Mouse (Mus musculus) liver, embryonic 15.5 days (tissue): ENCODE measurements around the gene Idh3a. TPM values are rescaled to one million over a fixed set of nuclear protein-coding genes. Genes with fewer than 3 reads are reported as not detected.
"Not testable (repeated sequence)": the region's sequence is repeated elsewhere in the genome, so short reads cannot be mapped to it uniquely, and the experiment has no call there.

Experiments used
- ATAC-seq: fragments of 200-750 bp; cut with Nextera tagmentation; 2 replicates; pipeline ENCODE4 v1.8.0; 2017; ENCODE audit warnings: moderate number of reproducible peaks, mild to moderate bottlenecking, moderate library complexity; ENCODE audit not compliant: insufficient read depth
- H3K27ac ChIP-seq: fragments of 300-500 bp; sonication (generic); replicated peaks from 2 replicates; pipeline ENCODE4 v1.5.1; 2015; ENCODE audit warnings: mild to moderate bottlenecking, inconsistent platforms
- H3K27me3 ChIP-seq: fragments of 300-500 bp; sonication (generic); 2 replicates; pipeline ENCODE4 v1.6.1; 2015; ENCODE audit warnings: mild to moderate bottlenecking, inconsistent platforms
- H3K36me3 ChIP-seq: fragments of 300-500 bp; sonication (generic); replicated peaks from 2 replicates; pipeline ENCODE4 v1.6.1; 2015; ENCODE audit warnings: moderate library complexity, mild to moderate bottlenecking, inconsistent platforms
- H3K4me1 ChIP-seq: fragments of 300-500 bp; sonication (generic); replicated peaks from 2 replicates; pipeline ENCODE4 v1.6.1; 2015; ENCODE audit warnings: inconsistent platforms
- H3K4me2 ChIP-seq: fragments of 300-500 bp; sonication (generic); 2 replicates; pipeline ENCODE4 v1.6.1; 2015; ENCODE audit warnings: moderate library complexity, mild to moderate bottlenecking, inconsistent platforms
- H3K4me3 ChIP-seq: fragments of 300-500 bp; sonication (generic); replicated peaks from 2 replicates; pipeline ENCODE4 v1.5.1; 2015; ENCODE audit warnings: mild to moderate bottlenecking, inconsistent platforms
- H3K9ac ChIP-seq: fragments of 300-500 bp; sonication (generic); 2 replicates; pipeline ENCODE4 v1.6.1; 2015; ENCODE audit warnings: moderate library complexity, mild to moderate bottlenecking, inconsistent platforms
- H3K9me3 ChIP-seq: fragments of 300-500 bp; sonication (generic); replicated peaks from 2 replicates; pipeline ENCODE4 v1.6.1; 2016; ENCODE audit warnings: inconsistent platforms
- WGBS: fragments of 180-500 bp; shearing (Covaris S2); methylation state at CpG from one replicate; pipeline ENCODE4 v1.1.7; 2015; ENCODE audit warnings: mixed read lengths; ENCODE audit not compliant: insufficient replicate concordance; 5-methylcytosine and 5-hydroxymethylcytosine counted together
- polyA plus RNA-seq: library from polyadenylated mRNA; unstranded; fragments of >200 nt; fragmentation: Nextera tagmentation; extraction: Ambion mirVana; gene quantifications from 2 replicates; pipeline ENCODE4 v1.2.1, GENCODE M21; 2015

The Idh3a gene
- polyA plus RNA-seq, 1 experiment from 2014 or later, result 71.4 TPM

GRCm38 (mm10) chr9:54555044-54555443 is 31.1 kb upstream of the Idh3a start:
- no peaks in the 10 kb centered on the region for H3K9me3 ChIP-seq
- no peak overlapping the region for H3K4me2 ChIP-seq
- no peak overlapping the region for H3K9ac ChIP-seq
- ATAC-seq, result no peak
- peaks cover 17% of the 10 kb centered on the region for H3K4me1 ChIP-seq
- H3K27ac ChIP-seq, result no peak overlapping the region
- H3K36me3 ChIP-seq, result no peaks in the 10 kb centered on the region
- H3K4me3 ChIP-seq, result no peak overlapping the region
- WGBS, result 55% methylated on average over 2 of the region's 2 CpGs
- H3K27me3 ChIP-seq, result peaks cover 16% of the 10 kb centered on the region

GRCm38 (mm10) chr9:54558731-54559130 is 27.4 kb upstream of the Idh3a start:
- Histone ChIP-seq H3K36me3 (no peaks in the 10 kb centered on the region), H3K9me3 (no peaks in the 10 kb centered on the region), H3K27me3 (peaks cover 16% of the 10 kb centered on the region), H3K27ac (no peak overlapping the region), H3K9ac (no peak overlapping the region), H3K4me1 (peaks cover 17% of the 10 kb centered on the region), H3K4me2 (no peak overlapping the region), H3K4me3 (no peak overlapping the region)
- ATAC-seq, result no peak
- WGBS, result 66% methylated on average over 8 of the region's 8 CpGs

GRCm38 (mm10) chr9:54559771-54560471 is 26.2 kb upstream of the Idh3a start, which contains the start of gene Cib2:
Cib2 (minus strand) TSS chr9:54560218.
- peaks cover 16% of the 10 kb centered on the region for H3K27me3 ChIP-seq
- H3K4me3 ChIP-seq, result peak within 1 kb of the TSS; percentile 61
- ATAC-seq, result peak; percentile 97
- H3K36me3 ChIP-seq, result no peaks in the 10 kb centered on the region
- WGBS, result 3% methylated on average over 54 of the region's 54 CpGs
- H3K9me3 ChIP-seq, result no peaks in the 10 kb centered on the region
- H3K4me2 ChIP-seq, result peak within 1 kb of the TSS; percentile 94
- peaks cover 17% of the 10 kb centered on the region for H3K4me1 ChIP-seq
- H3K27ac ChIP-seq, result no peak within 1 kb of the TSS
- peak within 1 kb of the TSS; percentile 42; the same call in 1 of the 2 replicates for H3K9ac ChIP-seq

- no peak overlapping the region for H3K4me2 ChIP-seq
- no peaks in the 10 kb centered on the region for H3K36me3 ChIP-seq
- H3K4me1 ChIP-seq, result peaks cover 15% of the 10 kb centered on the region
- ATAC-seq, result no peak
- H3K9me3 ChIP-seq, result no peaks in the 10 kb centered on the region
- no peak overlapping the region for H3K4me3 ChIP-seq
- 74% methylated on average over 8 of the region's 8 CpGs for WGBS
- no peak overlapping the region for H3K9ac ChIP-seq
- H3K27me3 ChIP-seq, result peaks cover 16% of the 10 kb centered on the region
- H3K27ac ChIP-seq, result no peak overlapping the region
Measured at GRCm38 (mm10) chr9:54560831-54561601, 25.1 kb upstream of the Idh3a start.

- Histone ChIP-seq H3K4me2 (no peak overlapping the region), H3K9ac (no peak overlapping the region), H3K9me3 (no peaks in the 10 kb centered on the region), H3K4me3 (no peak overlapping the region), H3K36me3 (no peaks in the 10 kb centered on the region), H3K4me1 (peaks cover 9% of the 10 kb centered on the region; the same call in 1 of the 2 replicates), H3K27me3 (no peaks in the 10 kb centered on the region), H3K27ac (no peak overlapping the region)
- no peak for ATAC-seq
- WGBS, result 40% methylated on average over 4 of the region's 4 CpGs
Measured at GRCm38 (mm10) chr9:54566958-54567357, 19.2 kb upstream of the Idh3a start.

- ATAC-seq, result no peak
- WGBS, result 29% methylated on average over 2 of the region's 2 CpGs
Measured at GRCm38 (mm10) chr9:54568732-54569131, 17.4 kb upstream of the Idh3a start.

GRCm38 (mm10) chr9:54571130-54571839 is 14.8 kb upstream of the Idh3a start:
- Histone ChIP-seq H3K4me3 (no peak overlapping the region), H3K9me3 (no peaks in the 10 kb centered on the region), H3K4me2 (no peak overlapping the region), H3K27me3 (no peaks in the 10 kb centered on the region), H3K4me1 (peaks cover 9% of the 10 kb centered on the region; the same call in 1 of the 2 replicates), H3K27ac (no peak overlapping the region), H3K9ac (no peak overlapping the region), H3K36me3 (no peaks in the 10 kb centered on the region)
- peak; percentile 31; the same call in 1 of the 2 replicates for ATAC-seq
- 57% methylated on average over 9 of the region's 9 CpGs for WGBS

More at GRCm38 (mm10) chr9:54568732-54569131, 17.4 kb upstream of the Idh3a start:
- Histone ChIP-seq H3K27ac (no peak overlapping the region), H3K4me2 (no peak overlapping the region), H3K9me3 (no peaks in the 10 kb centered on the region), H3K9ac (no peak overlapping the region), H3K4me3 (no peak overlapping the region), H3K36me3 (no peaks in the 10 kb centered on the region), H3K4me1 (peaks cover 9% of the 10 kb centered on the region; the same call in 1 of the 2 replicates), H3K27me3 (no peaks in the 10 kb centered on the region)

- Histone ChIP-seq H3K9me3 (no peaks in the 10 kb centered on the region), H3K4me2 (no peak overlapping the region), H3K9ac (no peak overlapping the region), H3K27ac (peak overlapping the region; percentile 60), H3K36me3 (no peaks in the 10 kb centered on the region), H3K4me3 (no peak overlapping the region), H3K27me3 (no peaks in the 10 kb centered on the region), H3K4me1 (peaks cover 34% of the 10 kb centered on the region)
- WGBS, result 12% methylated on average over 1 of the region's 1 CpGs
- ATAC-seq, result peak; percentile 19; the same call in 1 of the 2 replicates
Measured at GRCm38 (mm10) chr9:54583712-54584111, 2.4 kb upstream of the Idh3a start.

GRCm38 (mm10) chr9:54584127-54584526 is 2.0 kb upstream of the Idh3a start:
- H3K27ac ChIP-seq, result peak overlapping the region; percentile 60
- H3K27me3 ChIP-seq, H3K4me3 ChIP-seq, H3K9ac ChIP-seq, H3K4me2 ChIP-seq, H3K36me3 ChIP-seq, ATAC-seq, H3K9me3 ChIP-seq: not testable (repeated sequence)
- H3K4me1 ChIP-seq, result peaks cover 35% of the 10 kb centered on the region
- 27% methylated on average over 2 of the region's 2 CpGs for WGBS

GRCm38 (mm10) chr9:54585839-54586198 is 315 bp upstream of the Idh3a start:
- no peak for ATAC-seq
- WGBS, result 27% methylated on average over 5 of the region's 5 CpGs
- Histone ChIP-seq H3K27ac (peak overlapping the region; percentile 45), H3K9me3 (no peaks in the 10 kb centered on the region), H3K4me1 (peaks cover 35% of the 10 kb centered on the region), H3K4me2 (peak overlapping the region; percentile 89), H3K9ac (peak overlapping the region; percentile 78), H3K36me3 (0 out of 2 replicates have a peak, but pooled peaks cover 4% of the 10 kb centered on the region), H3K4me3 (peak overlapping the region; percentile 82), H3K27me3 (no peaks in the 10 kb centered on the region)

- Histone ChIP-seq H3K27ac (no peak overlapping the region), H3K4me1 (peaks cover 35% of the 10 kb centered on the region), H3K9me3 (no peaks in the 10 kb centered on the region), H3K36me3 (peaks cover 21% of the 10 kb centered on the region), H3K9ac (no peak overlapping the region), H3K27me3 (no peaks in the 10 kb centered on the region), H3K4me3 (peak overlapping the region; percentile 82), H3K4me2 (peak overlapping the region; percentile 89)
- ATAC-seq, result no peak
- WGBS, result 73% methylated on average over 4 of the region's 4 CpGs
Measured at GRCm38 (mm10) chr9:54587863-54588262, 1.7 kb downstream of the Idh3a start.
